Mouse (Mus musculus) C2C12 (cell line): ENCODE data around the gene Bst1.

Experiments
- CTCF ChIP-seq: IDR thresholded peaks from one replicate; pipeline ENCODE4 v1.5.1; 2011; ENCODE audit not compliant: control insufficient read depth, insufficient read depth, insufficient read length
- MYOD1 ChIP-seq: IDR thresholded peaks from one replicate; pipeline ENCODE4 v1.6.1; 2011; ENCODE audit warnings: low read depth; ENCODE audit not compliant: control insufficient read depth, insufficient read length
- USF1 ChIP-seq: IDR thresholded peaks from one replicate; pipeline ENCODE4 v1.6.1; 2011; ENCODE audit warnings: low read depth, mild to moderate bottlenecking, control low read depth, moderate library complexity

- TF ChIP-seq CTCF (no peak), USF1 (no peak), MYOD1 (no peak)
Measured at GRCm38 (mm10) chr5:43776407-43776806, 42.3 kb upstream of the Bst1 start.
